Mouse (Mus musculus): ENCODE measurements around the gene Gm49340. TPM values are rescaled to one million over a fixed set of nuclear protein-coding genes. Genes with fewer than 3 reads are reported as not detected.
"Not testable (repeated sequence)": the region's sequence is repeated elsewhere in the genome, so short reads cannot be mapped to it uniquely, and the experiment has no call there.

The Gm49340 gene
- polyA plus RNA-seq (2012; ENCODE audit: insufficient read depth, insufficient read length, low replicate concordance, missing spikeins) = not detected in 2 replicates

DNA sequence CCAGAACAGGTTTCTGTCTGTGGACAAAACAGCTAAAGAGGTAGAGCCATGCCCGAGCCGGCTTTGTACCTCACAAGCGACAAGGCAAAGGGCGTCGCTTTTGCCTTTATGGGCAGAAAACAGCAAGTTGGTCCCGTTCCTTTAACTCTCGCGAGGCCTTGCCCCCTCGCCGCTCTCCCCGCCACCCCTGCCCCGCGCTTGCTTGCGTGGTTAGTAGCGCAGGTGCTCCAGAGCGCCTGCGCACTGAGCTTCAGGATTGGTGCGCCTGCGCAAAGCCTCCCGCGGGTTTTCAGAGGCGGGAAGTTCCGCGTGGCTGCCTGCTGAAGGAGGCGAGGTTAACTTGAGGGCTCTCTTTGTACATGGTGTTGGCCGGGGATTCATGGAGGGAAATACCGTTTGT lies at the start of gene Gm49340, which contains the start of the genes Aspa and Spata22:
TSS of gene Gm49340 (plus strand) at position 300 of the 400 bp plus-strand sequence.
TSS of gene Aspa (minus strand) at position 155 of the 400 bp plus-strand sequence.
TSS of gene Spata22 (plus strand) at position 300 of the 400 bp plus-strand sequence.
- Histone ChIP-seq H3K4me1 (ENCODE audit: control insufficient read depth, insufficient read depth, low read length) (no peaks in the 10 kb centered on the region), H3K27ac (ENCODE audit: insufficient read depth, low read depth, low read length) (no peak within 1 kb of the TSS), H3K4me3 (ENCODE audit: insufficient read depth, low read depth, low read length) (no peak within 1 kb of the TSS)
- no peak for TF ChIP-seq POLR2A (IDR thresholded peaks at IDR 0.05; ENCODE audit: insufficient read depth, low read depth, low read length)
- no peak for TF ChIP-seq CTCF (IDR thresholded peaks at IDR 0.05; ENCODE audit: insufficient read depth, low read depth, low read length)
- 86% methylated on average over 27 of the region's 27 CpGs for WGBS

DNA sequence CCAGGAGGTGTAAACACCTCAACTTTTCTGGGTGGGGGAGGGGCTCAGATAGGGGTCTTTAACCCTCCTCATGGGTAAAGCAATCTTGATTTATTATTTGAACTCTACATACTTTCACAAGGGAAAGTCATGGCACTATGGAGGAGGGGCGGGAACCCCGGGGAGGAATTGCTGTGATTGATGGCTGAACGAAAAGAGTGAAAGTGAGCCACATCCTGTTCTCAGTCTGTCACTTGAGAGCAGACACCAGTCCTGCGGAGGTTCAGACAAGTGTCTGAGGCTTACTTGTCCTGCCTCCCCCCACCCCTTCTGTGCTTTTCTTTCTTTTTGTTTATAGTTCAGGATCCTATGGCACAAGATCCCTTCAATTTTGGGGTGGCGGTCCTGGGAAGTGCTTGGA lies 48.8 kb upstream of the Gm49340 start:
- Histone ChIP-seq H3K4me3 (ENCODE audit: insufficient read depth, low read depth, low read length) (no peak overlapping the region), H3K27ac (ENCODE audit: insufficient read depth, low read depth, low read length) (no peak overlapping the region), H3K4me1 (ENCODE audit: control insufficient read depth, insufficient read depth, low read length) (peaks cover 15% of the 10 kb centered on the region)
- WGBS = 64% methylated on average over 5 of the region's 5 CpGs
- TF ChIP-seq POLR2A (IDR thresholded peaks at IDR 0.05; ENCODE audit: insufficient read depth, low read depth, low read length) = no peak
- TF ChIP-seq CTCF (IDR thresholded peaks at IDR 0.05; ENCODE audit: insufficient read depth, low read depth, low read length) = no peak

DNA sequence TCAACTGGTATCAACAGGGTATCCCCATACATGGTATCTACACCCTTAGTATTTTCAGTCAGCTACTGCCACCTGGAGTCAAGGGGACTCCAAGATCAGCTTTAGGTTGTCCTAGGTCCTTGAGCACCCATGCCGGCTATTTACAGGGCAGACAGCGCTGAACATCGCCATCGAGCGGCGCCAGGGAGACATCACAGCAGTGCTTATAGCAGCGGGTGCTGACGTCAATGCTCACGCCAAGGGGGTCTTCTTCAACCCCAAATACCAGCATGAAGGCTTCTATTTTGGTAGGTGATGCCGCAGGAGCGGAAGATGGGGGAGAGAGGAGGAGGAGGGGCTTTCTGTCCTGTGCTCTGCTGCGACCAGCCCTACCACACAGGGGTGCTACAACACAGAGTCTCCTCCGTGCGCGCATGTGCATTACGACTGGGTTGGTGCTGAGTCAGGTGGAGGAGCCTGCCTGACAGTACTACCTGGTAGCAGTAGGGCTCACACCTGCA lies 48.0 kb upstream of the Gm49340 start:
- no peak for TF ChIP-seq POLR2A (IDR thresholded peaks at IDR 0.05; ENCODE audit: insufficient read depth, low read depth, low read length)
- peak; percentile 56; the same call in 1 of the 2 replicates for TF ChIP-seq CTCF (IDR thresholded peaks at IDR 0.05; ENCODE audit: insufficient read depth, low read depth, low read length)
- peak overlapping the region; percentile 52 for H3K4me3 ChIP-seq (ENCODE audit: insufficient read depth, low read depth, low read length)
- WGBS = under 1% methylated on average over 16 of the region's 16 CpGs
- peak overlapping the region; percentile 63; the same call in 1 of the 2 replicates for H3K27ac ChIP-seq (ENCODE audit: insufficient read depth, low read depth, low read length)
- H3K4me1 ChIP-seq (ENCODE audit: control insufficient read depth, insufficient read depth, low read length) = peaks cover 15% of the 10 kb centered on the region

DNA sequence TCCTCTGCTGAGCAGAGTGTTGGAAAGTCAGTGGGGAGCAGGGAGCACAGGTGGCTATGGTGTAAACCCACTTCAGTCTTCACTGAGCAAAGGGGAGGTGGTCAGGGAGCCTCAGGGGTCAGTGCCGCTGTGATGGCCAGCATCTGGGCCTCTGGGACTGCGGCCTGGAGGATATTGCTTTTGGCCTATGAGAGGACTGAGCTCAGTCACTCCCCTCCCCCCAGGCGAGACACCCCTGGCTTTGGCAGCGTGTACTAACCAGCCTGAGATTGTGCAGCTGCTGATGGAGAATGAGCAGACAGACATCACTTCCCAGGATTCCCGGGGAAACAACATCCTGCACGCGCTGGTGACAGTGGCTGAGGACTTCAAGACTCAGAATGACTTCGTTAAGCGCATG lies 46.2 kb upstream of the Gm49340 start:
- 79% methylated on average over 9 of the region's 9 CpGs for WGBS
- H3K27ac ChIP-seq (ENCODE audit: insufficient read depth, low read depth, low read length) = peak overlapping the region; percentile 30; the same call in 1 of the 2 replicates
- TF ChIP-seq CTCF (IDR thresholded peaks at IDR 0.05; ENCODE audit: insufficient read depth, low read depth, low read length) = no peak
- TF ChIP-seq POLR2A (IDR thresholded peaks at IDR 0.05; ENCODE audit: insufficient read depth, low read depth, low read length) = no peak

DNA sequence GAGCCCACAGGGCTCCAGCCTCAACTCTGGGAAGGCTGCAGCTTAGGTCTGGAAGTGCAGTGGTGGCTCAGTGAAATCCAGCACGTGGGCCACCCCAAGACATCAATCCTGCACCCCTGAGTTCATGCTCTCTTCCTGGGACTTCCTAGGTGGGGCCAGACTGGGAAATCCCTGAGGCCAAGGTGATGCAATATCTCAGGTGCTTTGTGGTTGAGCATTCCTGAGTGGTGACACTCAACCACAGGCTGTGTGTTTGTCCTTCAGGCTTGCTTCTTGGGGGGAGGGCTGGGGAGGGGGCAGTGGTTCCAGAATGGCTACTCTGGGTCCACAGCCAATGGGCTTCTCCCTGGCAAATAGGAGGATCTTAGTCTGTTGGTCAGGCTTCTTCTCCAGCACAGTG lies 45.6 kb upstream of the Gm49340 start:
- H3K27ac ChIP-seq (ENCODE audit: insufficient read depth, low read depth, low read length) = peak overlapping the region; percentile 28; the same call in 1 of the 2 replicates
- TF ChIP-seq POLR2A (IDR thresholded peaks at IDR 0.05; ENCODE audit: insufficient read depth, low read depth, low read length) = no peak
- no peak for TF ChIP-seq CTCF (IDR thresholded peaks at IDR 0.05; ENCODE audit: insufficient read depth, low read depth, low read length)
- 46% methylated on average over 1 of the region's 1 CpGs for WGBS

More for the DNA sequence above, 46.2 kb upstream of the Gm49340 start:
- Histone ChIP-seq H3K4me3 (ENCODE audit: insufficient read depth, low read depth, low read length) (no peak overlapping the region), H3K4me1 (ENCODE audit: control insufficient read depth, insufficient read depth, low read length) (peaks cover 15% of the 10 kb centered on the region)

DNA sequence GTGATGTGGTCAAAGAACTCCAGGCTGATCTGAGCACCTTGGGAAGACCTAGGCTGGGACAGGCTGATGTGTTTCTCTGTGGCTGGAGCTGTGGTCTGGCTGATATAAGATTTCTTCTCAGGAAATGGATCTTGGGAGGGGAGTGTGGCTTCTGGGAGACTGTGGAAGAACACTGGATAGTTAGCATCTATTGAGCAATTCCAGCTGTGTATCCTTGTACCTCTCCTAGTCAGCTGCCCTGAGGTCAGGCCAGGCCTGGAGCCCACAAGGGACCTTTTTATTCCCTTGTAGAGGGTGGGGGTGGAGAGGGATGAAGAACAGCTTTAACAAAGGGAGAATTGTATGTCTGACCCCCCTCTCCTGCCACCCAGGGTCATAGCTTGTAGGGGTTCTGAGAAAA lies 45.2 kb upstream of the Gm49340 start:
- H3K27ac ChIP-seq (ENCODE audit: insufficient read depth, low read depth, low read length) = peak overlapping the region; percentile 28; the same call in 1 of the 2 replicates
- no peak for TF ChIP-seq POLR2A (IDR thresholded peaks at IDR 0.05; ENCODE audit: insufficient read depth, low read depth, low read length)
- TF ChIP-seq CTCF (IDR thresholded peaks at IDR 0.05; ENCODE audit: insufficient read depth, low read depth, low read length) = no peak

More for the DNA sequence above, 45.6 kb upstream of the Gm49340 start:
- Histone ChIP-seq H3K4me3 (ENCODE audit: insufficient read depth, low read depth, low read length) (no peak overlapping the region), H3K4me1 (ENCODE audit: control insufficient read depth, insufficient read depth, low read length) (peaks cover 15% of the 10 kb centered on the region)

DNA sequence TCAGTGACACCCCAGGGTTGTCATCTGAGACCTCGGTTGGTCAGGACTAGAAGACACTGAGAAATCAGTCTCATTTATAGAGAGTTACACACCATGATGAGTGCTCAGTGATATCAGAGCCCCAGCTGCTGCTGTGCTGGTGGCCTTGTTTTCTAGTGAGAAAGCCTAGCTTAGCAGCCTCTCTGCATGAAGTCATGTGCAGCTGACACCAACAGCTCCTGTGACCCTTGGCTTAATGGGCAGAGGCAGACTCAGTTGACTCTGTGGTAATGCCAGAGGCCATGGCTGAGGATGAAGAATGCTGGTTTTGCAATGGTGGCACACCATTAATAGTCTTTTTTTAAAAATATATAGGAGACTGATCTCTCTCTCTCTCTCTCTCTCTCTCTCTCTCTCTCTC lies 39.9 kb upstream of the Gm49340 start:
- TF ChIP-seq POLR2A (IDR thresholded peaks at IDR 0.05; ENCODE audit: insufficient read depth, low read depth, low read length) (no peak), CTCF (IDR thresholded peaks at IDR 0.05; ENCODE audit: insufficient read depth, low read depth, low read length) (no peak)

More for the DNA sequence above, 45.2 kb upstream of the Gm49340 start:
- Histone ChIP-seq H3K4me1 (ENCODE audit: control insufficient read depth, insufficient read depth, low read length) (peaks cover 15% of the 10 kb centered on the region), H3K4me3 (ENCODE audit: insufficient read depth, low read depth, low read length) (no peak overlapping the region)

DNA sequence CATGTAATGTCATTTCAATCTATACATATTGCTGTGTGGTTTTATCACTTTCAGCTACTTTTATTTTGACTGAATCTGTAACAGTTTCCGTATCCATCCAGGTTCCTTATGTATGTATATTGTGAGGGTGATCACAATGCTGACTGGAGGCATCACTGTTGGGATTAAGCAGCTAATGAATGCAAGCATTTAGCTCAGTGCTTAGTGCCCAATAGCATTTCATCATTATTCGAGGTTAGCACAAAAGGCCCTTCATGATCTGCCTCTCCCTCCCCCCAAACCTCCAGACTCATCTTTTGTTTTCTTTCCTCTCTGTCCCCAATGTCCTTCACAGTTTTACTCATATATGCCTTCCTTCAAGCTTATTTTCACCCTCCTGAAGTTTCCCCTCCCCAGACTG lies 26.4 kb upstream of the Gm49340 start:
- WGBS = 14% methylated on average over 2 of the region's 2 CpGs
- H3K4me1 ChIP-seq (ENCODE audit: control insufficient read depth, insufficient read depth, low read length) = no peaks in the 10 kb centered on the region
- no peak overlapping the region for H3K4me3 ChIP-seq (ENCODE audit: insufficient read depth, low read depth, low read length)
- TF ChIP-seq POLR2A (IDR thresholded peaks at IDR 0.05; ENCODE audit: insufficient read depth, low read depth, low read length) = no peak
- no peak for TF ChIP-seq CTCF (IDR thresholded peaks at IDR 0.05; ENCODE audit: insufficient read depth, low read depth, low read length)
- H3K27ac ChIP-seq (ENCODE audit: insufficient read depth, low read depth, low read length) = no peak overlapping the region

More for the DNA sequence above, 39.9 kb upstream of the Gm49340 start:
- Histone ChIP-seq H3K27ac (ENCODE audit: insufficient read depth, low read depth, low read length) (no peak overlapping the region), H3K4me1 (ENCODE audit: control insufficient read depth, insufficient read depth, low read length) (no peaks in the 10 kb centered on the region), H3K4me3 (ENCODE audit: insufficient read depth, low read depth, low read length) (no peak overlapping the region)
- WGBS = 83% methylated on average over 1 of the region's 1 CpGs

DNA sequence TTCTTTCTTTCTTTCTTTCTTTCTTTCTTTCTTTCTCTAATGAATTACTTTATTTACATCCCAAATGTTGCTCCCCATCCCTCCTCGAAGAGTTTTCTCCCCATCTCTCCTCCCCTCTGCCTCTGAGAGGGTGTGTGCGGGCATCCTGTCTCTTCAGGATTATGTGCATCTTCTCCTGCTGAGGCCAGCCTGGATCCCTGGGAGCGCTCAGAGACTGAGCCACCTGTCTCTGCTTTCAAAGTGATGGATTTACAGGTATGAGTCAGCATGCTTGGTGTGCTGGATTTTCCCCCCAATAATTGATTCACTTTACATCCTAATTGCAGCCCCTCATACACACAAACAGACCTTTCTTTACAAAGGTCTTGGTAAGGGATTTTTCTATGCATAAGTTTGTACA lies 13.6 kb upstream of the Gm49340 start:
- no peaks in the 10 kb centered on the region for H3K4me1 ChIP-seq (ENCODE audit: control insufficient read depth, insufficient read depth, low read length)
- 47% methylated on average over 3 of the region's 3 CpGs for WGBS
- H3K4me3 ChIP-seq (ENCODE audit: insufficient read depth, low read depth, low read length) = no peak overlapping the region
- no peak overlapping the region for H3K27ac ChIP-seq (ENCODE audit: insufficient read depth, low read depth, low read length)
- TF ChIP-seq CTCF (IDR thresholded peaks at IDR 0.05; ENCODE audit: insufficient read depth, low read depth, low read length) = no peak
- TF ChIP-seq POLR2A (IDR thresholded peaks at IDR 0.05; ENCODE audit: insufficient read depth, low read depth, low read length) = no peak

DNA sequence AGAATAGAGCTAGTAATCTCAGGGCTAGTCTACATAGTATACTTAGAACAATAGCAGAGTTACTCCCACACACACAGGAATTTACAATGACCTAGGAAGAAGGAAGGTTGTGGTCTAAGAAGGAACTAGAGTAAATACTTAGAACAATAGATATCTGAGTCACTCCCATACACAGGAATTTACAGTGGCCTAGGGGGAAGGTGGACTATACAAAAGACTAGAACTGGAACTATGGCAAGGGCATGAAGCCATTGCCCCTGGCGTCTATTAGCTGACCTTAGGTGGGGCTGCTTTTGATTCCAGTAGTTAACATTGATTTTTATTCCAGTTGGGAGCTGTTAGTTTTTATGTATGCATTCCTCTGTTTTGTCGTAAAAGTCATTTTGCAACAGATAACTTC lies 11.0 kb upstream of the Gm49340 start:
- 75% methylated on average over 2 of the region's 2 CpGs for WGBS
- not testable (repeated sequence) for H3K4me1 ChIP-seq (ENCODE audit: control insufficient read depth, insufficient read depth, low read length); H3K4me3 ChIP-seq (ENCODE audit: insufficient read depth, low read depth, low read length); H3K27ac ChIP-seq (ENCODE audit: insufficient read depth, low read depth, low read length)

DNA sequence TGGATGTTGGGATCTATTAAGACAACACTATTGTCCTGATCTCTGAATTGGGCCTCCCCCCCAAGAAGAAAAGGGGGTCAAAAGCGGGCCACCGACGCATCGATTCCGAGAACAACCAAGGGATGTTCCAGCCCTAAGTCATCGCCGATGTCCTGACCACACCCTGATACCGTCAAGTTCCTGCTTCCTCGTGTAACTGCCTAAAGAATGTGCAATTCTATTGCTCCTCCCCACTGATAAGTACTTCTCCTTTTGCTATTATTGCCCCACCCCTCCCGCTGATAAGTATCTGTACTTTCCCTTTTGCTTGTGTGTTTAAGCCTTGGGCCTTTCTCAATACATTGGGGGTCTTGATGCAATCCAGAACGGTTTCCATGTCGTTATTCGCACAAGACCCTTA lies 8.5 kb upstream of the Gm49340 start:
- H3K4me1 ChIP-seq (ENCODE audit: control insufficient read depth, insufficient read depth, low read length); H3K27ac ChIP-seq (ENCODE audit: insufficient read depth, low read depth, low read length); H3K4me3 ChIP-seq (ENCODE audit: insufficient read depth, low read depth, low read length): not testable (repeated sequence)
- 91% methylated on average over 13 of the region's 13 CpGs for WGBS

All from olfactory bulb, adult 2 months (tissue).